Mouse (Mus musculus) liver, embryonic 14.5 days (tissue): ENCODE results near the gene Gzmm.

Experiments
- CTCF ChIP-seq: IDR thresholded peaks from 2 replicates; pipeline ENCODE4 v1.5.1; 2016; ENCODE audit warnings: antibody characterized with exemption, low read depth, control low read depth
- EP300 ChIP-seq: IDR thresholded peaks from 2 replicates; pipeline ENCODE4 v1.6.1; 2016; ENCODE audit warnings: antibody characterized with exemption, low read depth

- TF ChIP-seq CTCF (peak; percentile 98), EP300 (no peak)
These were observed 24.6 kb upstream of the Gzmm start, which contains the start of gene Madcam1 for GRCm38 (mm10) chr10:79664131-79664665.
